Mouse (Mus musculus) megakaryocyte, embryonic 14.5 days (primary cell): ENCODE measurements around the gene Prkch.

ENCODE experiments used
- FLI1 ChIP-seq: IDR thresholded peaks from 2 replicates; pipeline ENCODE4 v1.6.1; 2012; ENCODE audit warnings: low read length, inconsistent platforms, mixed read lengths
- GATA1 ChIP-seq: IDR thresholded peaks from 3 replicates; pipeline ENCODE4 v1.6.1; 2012; ENCODE audit warnings: mixed read lengths, low read length, inconsistent platforms, borderline replicate concordance

DNA sequence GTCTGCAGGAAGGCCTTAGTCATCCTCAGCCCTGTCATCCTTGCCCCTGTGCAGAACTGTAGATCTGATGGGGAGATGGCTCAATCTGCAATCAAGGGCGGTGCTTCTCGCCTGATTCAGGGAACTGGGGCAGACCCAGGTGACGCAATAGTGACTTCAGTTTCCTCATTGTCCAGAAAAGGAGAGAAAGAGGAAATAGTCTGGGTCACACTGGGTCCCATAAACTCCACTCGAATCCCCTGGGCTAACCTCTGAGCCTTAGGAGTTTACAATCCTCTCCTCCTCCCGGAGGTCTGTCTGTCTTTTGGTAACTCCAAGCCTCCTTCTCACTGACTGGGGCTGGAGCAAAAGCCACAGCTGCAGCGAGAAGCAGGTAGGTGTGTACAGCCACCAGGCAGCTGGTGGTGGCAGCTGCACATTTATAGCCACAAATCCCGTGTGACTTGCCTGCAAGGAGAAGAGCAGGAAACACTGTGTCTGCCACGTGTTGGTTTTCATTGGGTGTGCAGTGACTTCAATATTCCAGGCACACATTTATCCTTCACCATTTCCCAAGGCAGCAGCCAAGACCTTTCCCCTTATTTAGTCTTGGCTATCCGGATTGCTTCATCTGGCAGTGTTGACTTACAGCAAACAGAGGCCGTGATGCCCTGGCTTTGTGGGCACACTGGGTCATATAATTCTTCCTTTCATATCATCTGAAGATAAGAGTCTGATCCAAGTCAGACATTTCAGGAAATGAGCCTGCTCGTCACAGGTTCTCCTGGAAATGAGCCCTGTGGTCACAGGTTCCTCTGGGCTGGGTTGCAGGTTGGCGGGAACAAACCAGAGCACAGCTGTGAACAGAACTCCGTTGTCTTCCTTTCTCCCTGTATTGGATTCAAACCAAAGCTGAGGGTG, 195.0 kb downstream of the Prkch start:
- no peak for TF ChIP-seq GATA1
- TF ChIP-seq FLI1, result no peak
